Mouse (Mus musculus) MEL (cell line): ENCODE measurements around the gene Exoc6b. TPM values are rescaled to one million over a fixed set of nuclear protein-coding genes. Genes with fewer than 3 reads are reported as not detected.

Experiments
- DNase-seq: peaks from one replicate; pipeline ENCODE4 v3.0.0; 2011; ENCODE audit warnings: low read depth, low spot score
- H3K27ac ChIP-seq: 2 replicates; pipeline ENCODE4 v1.5.1; 2012; ENCODE audit warnings: low read depth, mild to moderate bottlenecking, control low read depth, low read length, moderate library complexity; ENCODE audit not compliant: control insufficient read depth
- H3K27me3 ChIP-seq, 2 experiments: fragments of 150-350 bp in 1 of 2; sonication (generic) in 1 of 2; 2 replicates each; pipeline ENCODE4 v1.6.1; 2012; ENCODE audit warnings: low read length in 2 of 2, mild to moderate bottlenecking in 2 of 2, improper control_type of control experiment in 1 of 2, moderate library complexity in 1 of 2; ENCODE audit not compliant: insufficient read depth in 2 of 2, control insufficient read depth in 1 of 2
- H3K36me3 ChIP-seq, 2 experiments: 2 replicates each; pipeline ENCODE4 v1.6.1; 2012 to 2014; ENCODE audit warnings: low read length in 2 of 2, improper control_type of control experiment in 1 of 2, inconsistent platforms in 1 of 2, mild to moderate bottlenecking in 1 of 2; ENCODE audit not compliant: insufficient read depth in 2 of 2, control insufficient read depth in 1 of 2
- H3K4me1 ChIP-seq, 2 experiments: fragments of 150-350 bp in 1 of 2; sonication (generic) in 1 of 2; 2 replicates each; pipeline ENCODE4 v1.6.1; 2012; ENCODE audit warnings: low read length in 2 of 2, improper control_type of control experiment in 1 of 2, mild to moderate bottlenecking in 1 of 2; ENCODE audit not compliant: insufficient read depth in 2 of 2, control insufficient read depth in 1 of 2
- H3K4me3 ChIP-seq, 2 experiments: fragments of 150-350 bp in 1 of 2; sonication (generic) in 1 of 2; 2 replicates each; pipeline ENCODE4 v1.5.1; 2012; ENCODE audit warnings: low read depth in 2 of 2, low read length in 2 of 2, mild to moderate bottlenecking in 2 of 2, moderate library complexity in 2 of 2, control low read depth in 1 of 2, improper control_type of control experiment in 1 of 2; ENCODE audit not compliant: control insufficient read depth in 1 of 2, insufficient read depth in 1 of 2
- H3K79me2 ChIP-seq: 2 replicates; pipeline ENCODE4 v1.6.1; 2012; ENCODE audit warnings: mild to moderate bottlenecking, low read length, moderate library complexity; ENCODE audit not compliant: control insufficient read depth, poor library complexity, insufficient read depth
- H3K9ac ChIP-seq: 2 replicates; pipeline ENCODE4 v1.6.1; 2012; ENCODE audit warnings: low read depth, mild to moderate bottlenecking, control low read depth, low read length, moderate library complexity; ENCODE audit not compliant: control insufficient read depth, poor library complexity, severe bottlenecking
- H3K9me3 ChIP-seq: fragments of 150-350 bp; sonication (generic); replicated peaks from 2 replicates; pipeline ENCODE4 v1.6.1; 2012; ENCODE audit warnings: mild to moderate bottlenecking, low read length, improper control_type of control experiment, moderate library complexity; ENCODE audit not compliant: insufficient read depth
- CHD2 ChIP-seq: IDR thresholded peaks from 2 replicates; pipeline ENCODE4 v1.6.1; 2011; ENCODE audit warnings: low read length, improper control_type of control experiment
- E2F4 ChIP-seq: IDR thresholded peaks from 2 replicates; pipeline ENCODE4 v1.6.1; 2011; ENCODE audit warnings: low read depth, low read length, improper control_type of control experiment, borderline replicate concordance
- ELF1 ChIP-seq: IDR thresholded peaks from 2 replicates; pipeline ENCODE4 v1.6.1; 2014; ENCODE audit warnings: low read depth, mild to moderate bottlenecking, inconsistent platforms, low read length, improper control_type of control experiment, moderate library complexity
- EP300 ChIP-seq, 2 experiments: IDR thresholded peaks; 2 replicates each; pipeline ENCODE4 v1.6.1; 2011; ENCODE audit warnings: improper control_type of control experiment in 2 of 2, low read length in 2 of 2, low read depth in 1 of 2, mild to moderate bottlenecking in 1 of 2
- JUND ChIP-seq: IDR thresholded peaks from 2 replicates; pipeline ENCODE4 v1.6.1; 2011; ENCODE audit warnings: low read depth, mild to moderate bottlenecking, improper control_type of control experiment, low read length
- KAT2A ChIP-seq: conservative IDR thresholded peaks from 2 replicates; pipeline ENCODE4 v1.6.1; 2012; ENCODE audit warnings: low read depth, low read length, improper control_type of control experiment, inconsistent platforms
- MAX ChIP-seq: IDR thresholded peaks from 2 replicates; pipeline ENCODE4 v1.6.1; 2011; ENCODE audit warnings: low read length, improper control_type of control experiment
- MAZ ChIP-seq: IDR thresholded peaks from 2 replicates; pipeline ENCODE4 v1.6.1; 2012; ENCODE audit warnings: low read depth, mild to moderate bottlenecking, inconsistent platforms, low read length, improper control_type of control experiment
- MXI1 ChIP-seq: IDR thresholded peaks from 2 replicates; pipeline ENCODE4 v1.6.1; 2011; ENCODE audit warnings: mild to moderate bottlenecking, low read depth, low read length, improper control_type of control experiment
- MYC ChIP-seq: IDR thresholded peaks from 2 replicates; pipeline ENCODE4 v1.6.1; 2011; ENCODE audit warnings: low read depth, mild to moderate bottlenecking, low read length, improper control_type of control experiment, moderate library complexity
- NELFE ChIP-seq: IDR thresholded peaks from 2 replicates; pipeline ENCODE4 v1.6.1; 2011; ENCODE audit warnings: low read depth, low read length, improper control_type of control experiment
- POLR2A ChIP-seq, 2 experiments: IDR thresholded peaks; 2 replicates each; pipeline ENCODE4 v1.6.1; 2011 to 2012; ENCODE audit warnings: low read length in 2 of 2, mild to moderate bottlenecking in 2 of 2, control low read depth in 1 of 2, improper control_type of control experiment in 1 of 2, low read depth in 1 of 2, moderate library complexity in 1 of 2; ENCODE audit not compliant: control insufficient read depth in 1 of 2, insufficient read depth in 1 of 2, poor library complexity in 1 of 2
- POLR2AphosphoS2 ChIP-seq: IDR thresholded peaks from 2 replicates; pipeline ENCODE4 v1.6.1; 2011; ENCODE audit warnings: low read length, improper control_type of control experiment
- POLR2AphosphoS5 ChIP-seq: IDR thresholded peaks from 2 replicates; pipeline ENCODE4 v1.6.1; 2012; ENCODE audit warnings: low read depth, borderline replicate concordance, mild to moderate bottlenecking, inconsistent platforms, low read length, moderate library complexity, mixed read lengths
- SIN3A ChIP-seq: IDR thresholded peaks from 2 replicates; pipeline ENCODE4 v1.6.1; 2012; ENCODE audit warnings: low read length, improper control_type of control experiment, inconsistent platforms
- SMC3 ChIP-seq: IDR thresholded peaks from 2 replicates; pipeline ENCODE4 v1.6.1; 2011; ENCODE audit warnings: low read depth, low read length, improper control_type of control experiment
- TBP ChIP-seq: IDR thresholded peaks from 2 replicates; pipeline ENCODE4 v1.8.0; 2011; ENCODE audit warnings: low read depth, low read length, improper control_type of control experiment
- UBTF ChIP-seq: IDR thresholded peaks from 2 replicates; pipeline ENCODE4 v1.6.1; 2012; ENCODE audit warnings: low read depth, mild to moderate bottlenecking, inconsistent platforms, low read length, improper control_type of control experiment, moderate library complexity, borderline replicate concordance; ENCODE audit not compliant: insufficient read depth
- USF2 ChIP-seq, 2 experiments: IDR thresholded peaks; 2 replicates each; pipeline ENCODE4 v1.6.1; 2011 to 2012; ENCODE audit warnings: improper control_type of control experiment in 2 of 2, low read length in 2 of 2, borderline replicate concordance in 1 of 2, inconsistent platforms in 1 of 2, low read depth in 1 of 2, mild to moderate bottlenecking in 1 of 2; ENCODE audit not compliant: insufficient read depth in 1 of 2
- ZMIZ1 ChIP-seq: IDR thresholded peaks from 2 replicates; pipeline ENCODE4 v1.6.1; 2012; ENCODE audit warnings: low read depth, mild to moderate bottlenecking, inconsistent platforms, low read length, improper control_type of control experiment, moderate library complexity
- polyA plus RNA-seq, 2 experiments: library from polyadenylated mRNA; stranded (reverse) in 1 of 2; unstranded in 1 of 2; fragments of >175 nt in 1 of 2; fragments of >200 nt in 1 of 2; gene quantifications; 2 replicates each; pipeline versions ENCODE4 v1.2.1 to v1.2.4; 2012; ENCODE audit warnings: low replicate concordance in 2 of 2, low read depth in 1 of 2; ENCODE audit not compliant: insufficient read length in 2 of 2, insufficient read depth in 1 of 2, missing spikeins in 1 of 2
- total RNA-seq: library from RNA; depleted of rRNA; stranded (reverse); fragments of 300-350 nt; gene quantifications from 2 replicates; pipeline ENCODE4 v1.2.3, GENCODE M21; 2012

Gene Exoc6b
- total and polyA plus RNA-seq, 3 experiments, result 3.4 to 6.5 TPM; not detected in 1

- H3K27ac ChIP-seq, result no peak overlapping the region
- DNase-seq, result no peak
- no peaks in the 10 kb centered on the region for H3K79me2 ChIP-seq
- TF ChIP-seq JUND, result no peak
- no peak for TF ChIP-seq EP300 (IDR thresholded peaks at IDR 0.05; ENCODE audit: low read depth in 1 of 2, low read length in 2 of 2)
- TF ChIP-seq E2F4, result no peak
- no peak for TF ChIP-seq UBTF
- no peak for TF ChIP-seq ELF1
- no peak for TF ChIP-seq SMC3
- TF ChIP-seq MAX, result no peak
- no peak for TF ChIP-seq POLR2A (IDR thresholded peaks at IDR 0.05; ENCODE audit: control insufficient read depth in 1 of 2, insufficient read depth in 1 of 2, low read depth in 1 of 2, low read length in 2 of 2, poor library complexity in 1 of 2)
- no peak for TF ChIP-seq MXI1
- no peak for TF ChIP-seq SIN3A
- no peak for TF ChIP-seq CHD2
- TF ChIP-seq TBP, result no peak
- TF ChIP-seq KAT2A, result no peak
- TF ChIP-seq NELFE, result no peak
- no peak for TF ChIP-seq POLR2AphosphoS2
- H3K4me1 ChIP-seq, result no peaks in the 10 kb centered on the region
- no peak overlapping the region for H3K9ac ChIP-seq
- no peak overlapping the region for H3K4me3 ChIP-seq
- H3K27me3 ChIP-seq, result no peaks in the 10 kb centered on the region
- H3K36me3 ChIP-seq, result no peaks in the 10 kb centered on the region
- H3K9me3 ChIP-seq, result no peaks in the 10 kb centered on the region
Observed at GRCm38 (mm10) chr6:84783994-84784393, 285.3 kb downstream of the Exoc6b start.

GRCm38 (mm10) chr6:84779987-84780386 is 289.3 kb downstream of the Exoc6b start:
- no peaks in the 10 kb centered on the region for H3K9me3 ChIP-seq

More at GRCm38 (mm10) chr6:84779987-84780386, 289.3 kb downstream of the Exoc6b start:
- Histone ChIP-seq H3K79me2 (no peaks in the 10 kb centered on the region), H3K4me3 (no peak overlapping the region), H3K27me3 (no peaks in the 10 kb centered on the region), H3K36me3 (no peaks in the 10 kb centered on the region; a peak in 1 of 4 replicates), H3K9ac (no peak overlapping the region), H3K27ac (no peak overlapping the region), H3K4me1 (no peaks in the 10 kb centered on the region; a peak in 1 of 4 replicates)
- no peak for DNase-seq
- TF ChIP-seq E2F4 (no peak), POLR2AphosphoS5 (no peak), USF2 (IDR thresholded peaks at IDR 0.05; ENCODE audit: borderline replicate concordance in 1 of 2, insufficient read depth in 1 of 2, low read depth in 1 of 2, low read length in 2 of 2) (no peak), SIN3A (no peak), MYC (no peak), MAZ (no peak), ZMIZ1 (no peak)
